In genomic region chr2:106461490-106461889, GRCm38 (mm10) we compare ENCODE assay signal across 21 mouse cellular contexts.
DNase-seq lines count a peak whose midpoint lies in the region; ATAC-seq and TF ChIP-seq lines count a peak whose summit lies in the region.
"Had no signal": no experiment of that assay in that cellular context is flagged by ENCODE, and none has a peak within 500 bp of the region (broad histone marks: within the 10 kb centered on the region; RNA-seq: fewer than 3 reads in every experiment).

No protein-coding gene starts in this region.

- H3K36me3 ChIP-seq in heart, embryonic 13.5 days: no peaks in the 10 kb centered on the region
- no peaks in the 10 kb centered on the region for H3K36me3 ChIP-seq in lung, postnatal 0 days (ENCODE audit: insufficient read depth, low read length)
- H3K36me3 ChIP-seq in embryonic facial prominence, embryonic 13.5 days: no peaks in the 10 kb centered on the region
- H3K36me3 ChIP-seq in limb, embryonic 10.5 days: no peaks in the 10 kb centered on the region
- H3K36me3 ChIP-seq: hindbrain, embryonic 12.5 days; midbrain, embryonic 10.5 days; neural tube, embryonic 15.5 days had no signal

- H3K4me1 ChIP-seq in heart, embryonic 13.5 days: peaks cover 40% of the 10 kb centered on the region
- no peaks in the 10 kb centered on the region for H3K4me1 ChIP-seq in lung, postnatal 0 days (ENCODE audit: insufficient read depth, low read depth, low read length)
- peaks cover 20% of the 10 kb centered on the region for H3K4me1 ChIP-seq in embryonic facial prominence, embryonic 13.5 days
- peaks cover 41% of the 10 kb centered on the region for H3K4me1 ChIP-seq in limb, embryonic 10.5 days
- H3K4me1 ChIP-seq: hindbrain, embryonic 12.5 days; neural tube, embryonic 15.5 days had no signal

- H3K27me3 ChIP-seq in heart, embryonic 13.5 days (replicated peaks): no peaks in the 10 kb centered on the region
- no peaks in the 10 kb centered on the region for H3K27me3 ChIP-seq in lung, postnatal 0 days (replicated peaks; ENCODE audit: insufficient read depth, low read length)
- no peaks in the 10 kb centered on the region for H3K27me3 ChIP-seq in embryonic facial prominence, embryonic 13.5 days
- H3K27me3 ChIP-seq in limb, embryonic 10.5 days (ENCODE audit: low read depth, poor library complexity, severe bottlenecking): no peaks in the 10 kb centered on the region
- H3K27me3 ChIP-seq: hindbrain, embryonic 12.5 days; neural tube, embryonic 15.5 days had no signal

- H3K4me3 ChIP-seq in heart, embryonic 13.5 days: 0 out of 2 replicates have a peak overlapping the region, but pooled peaks have one; percentile 21
- no peak overlapping the region for H3K4me3 ChIP-seq in lung, postnatal 0 days (ENCODE audit: low read depth, low read length)
- H3K4me3 ChIP-seq in embryonic facial prominence, embryonic 13.5 days: no peak overlapping the region
- no peak overlapping the region for H3K4me3 ChIP-seq in limb, embryonic 10.5 days
- H3K4me3 ChIP-seq: hindbrain, embryonic 12.5 days; midbrain, embryonic 10.5 days; myocyte; neural tube, embryonic 15.5 days had no signal

- peak overlapping the region; percentile 60 for H3K27ac ChIP-seq in heart, embryonic 13.5 days (replicated peaks)
- H3K27ac ChIP-seq in lung, postnatal 0 days (ENCODE audit: low read length): no peak overlapping the region
- no peak overlapping the region for H3K27ac ChIP-seq in embryonic facial prominence, embryonic 13.5 days
- H3K27ac ChIP-seq in limb, embryonic 10.5 days: peak overlapping the region; percentile 32
- H3K27ac ChIP-seq: hindbrain, embryonic 12.5 days; midbrain, embryonic 10.5 days; neural tube, embryonic 15.5 days had no signal

- no peak for ATAC-seq in heart, embryonic 13.5 days (ENCODE audit: extremely low read depth, insufficient number of reproducible peaks, low FRiP score, low TSS enrichment)
- ATAC-seq in lung, postnatal 0 days: no peak
- no peak for ATAC-seq in embryonic facial prominence, embryonic 13.5 days (ENCODE audit: insufficient number of reproducible peaks, insufficient read depth, low FRiP score, low TSS enrichment, low read depth)
- ATAC-seq: liver, postnatal 0 days had no signal

- peak overlapping the region; percentile 50 for H3K4me2 ChIP-seq in heart, embryonic 13.5 days
- no peak overlapping the region for H3K4me2 ChIP-seq in lung, postnatal 0 days (replicated peaks; ENCODE audit: low read depth, low read length)
- peak overlapping the region; percentile 14; the same call in 1 of the 2 replicates for H3K4me2 ChIP-seq in embryonic facial prominence, embryonic 13.5 days
- H3K4me2 ChIP-seq: hindbrain, embryonic 12.5 days; neural tube, embryonic 15.5 days had no signal

- intact Hi-C loops in heart, postnatal 25 days (cut with DNase I): no loop called here

- 4% methylated on average over 7 of the region's 7 CpGs for WGBS in heart, embryonic 13.5 days
- 11% methylated on average over 7 of the region's 7 CpGs for WGBS in lung, postnatal 0 days
- 33% methylated on average over 7 of the region's 7 CpGs for WGBS in embryonic facial prominence, embryonic 13.5 days
- 25% methylated on average over 7 of the region's 7 CpGs for WGBS in limb, embryonic 10.5 days

- H3K9ac ChIP-seq in heart, embryonic 13.5 days: 0 out of 2 replicates have a peak overlapping the region, but pooled peaks have one; percentile 12
- no peak overlapping the region for H3K9ac ChIP-seq in lung, postnatal 0 days (replicated peaks; ENCODE audit: low read depth)
- H3K9ac ChIP-seq in embryonic facial prominence, embryonic 13.5 days: no peak overlapping the region
- H3K9ac ChIP-seq: hindbrain, embryonic 12.5 days; liver, postnatal 0 days; neural tube, embryonic 15.5 days had no signal

- TF ChIP-seq CTCF in lung, postnatal 0 days (IDR thresholded peaks at IDR 0.05): no peak

- no peak for DNase-seq in heart, postnatal 25 days (ENCODE audit: low spot score)
- DNase-seq in lung, postnatal 0 days (ENCODE audit: low spot score): peak; percentile 15
- DNase-seq in lung, postnatal 25 days (ENCODE audit: low spot score): no peak
- peak; percentile 46 for DNase-seq in limb, embryonic 10.5 days (ENCODE audit: low spot score)
- DNase-seq in cerebellum, postnatal 25 days: no peak
- DNase-seq in MN1 (ENCODE audit: low spot score): no peak
- DNase-seq: cerebellum, adult 9-11 months; gastrocnemius, postnatal 25 days; kidney, adult 9 months; kidney, postnatal 36 days; layer of hippocampus, adult 9-11 months; liver; liver, postnatal 0 days; right cerebral cortex, postnatal 4 days; thymus, postnatal 36 days had no signal

- no peak for TF ChIP-seq EP300 in lung, postnatal 0 days (IDR thresholded peaks at IDR 0.05)

- no peaks in the 10 kb centered on the region for H3K9me3 ChIP-seq in heart, embryonic 13.5 days
- H3K9me3 ChIP-seq in lung, postnatal 0 days (ENCODE audit: low read length): no peaks in the 10 kb centered on the region
- H3K9me3 ChIP-seq in embryonic facial prominence, embryonic 13.5 days: no peaks in the 10 kb centered on the region
- H3K9me3 ChIP-seq in limb, embryonic 10.5 days (replicated peaks): no peaks in the 10 kb centered on the region
- H3K9me3 ChIP-seq: hindbrain, embryonic 12.5 days; midbrain, embryonic 10.5 days; neural tube, embryonic 15.5 days had no signal

Comparison
In these comparisons a context has a peak if more than half of its experiments do, and no peak if none do; other contexts are left out.
1. DNase-seq: peak in lung, postnatal 0 days (single experiment) and limb, embryonic 10.5 days (single experiment); none in heart, postnatal 25 days (single experiment), lung, postnatal 25 days (single experiment), cerebellum, postnatal 25 days (0 of 2) and MN1 (single experiment).
2. H3K27ac ChIP-seq: peak in heart, embryonic 13.5 days (single experiment) and limb, embryonic 10.5 days (single experiment); none in lung, postnatal 0 days (single experiment) and embryonic facial prominence, embryonic 13.5 days (single experiment).